Mouse (Mus musculus): Measurements from ENCODE around the gene Spcs2. TPM values are rescaled to one million over a fixed set of nuclear protein-coding genes. Genes with fewer than 3 reads are reported as not detected.
A peak's percentile ranks its signal among the peaks of the same experiment; 100 is the strongest.

The Spcs2 gene
- polyA plus RNA-seq, 1 experiment from 2014 or later: 318 TPM

DNA sequence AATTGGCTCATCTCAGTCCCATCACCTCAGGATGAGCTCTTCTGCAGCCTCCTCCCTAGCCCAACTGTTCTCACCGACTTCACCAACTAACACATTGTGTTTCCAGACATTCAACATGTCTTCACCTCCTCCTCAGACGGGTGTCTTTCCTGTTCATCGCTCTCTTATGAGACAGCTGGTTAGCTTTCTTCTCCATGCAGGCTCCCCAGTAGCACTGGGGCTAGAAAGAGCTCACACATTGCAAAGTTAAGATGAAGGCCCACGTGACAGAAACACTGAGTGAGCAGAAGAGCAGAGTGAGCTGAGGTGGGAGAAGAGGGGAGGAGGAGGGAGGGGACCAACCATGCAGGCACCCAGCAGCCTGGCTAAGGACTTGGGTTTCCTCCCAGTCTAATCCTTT is 38.9 kb upstream of the Spcs2 start:
- ATAC-seq: no peak

DNA sequence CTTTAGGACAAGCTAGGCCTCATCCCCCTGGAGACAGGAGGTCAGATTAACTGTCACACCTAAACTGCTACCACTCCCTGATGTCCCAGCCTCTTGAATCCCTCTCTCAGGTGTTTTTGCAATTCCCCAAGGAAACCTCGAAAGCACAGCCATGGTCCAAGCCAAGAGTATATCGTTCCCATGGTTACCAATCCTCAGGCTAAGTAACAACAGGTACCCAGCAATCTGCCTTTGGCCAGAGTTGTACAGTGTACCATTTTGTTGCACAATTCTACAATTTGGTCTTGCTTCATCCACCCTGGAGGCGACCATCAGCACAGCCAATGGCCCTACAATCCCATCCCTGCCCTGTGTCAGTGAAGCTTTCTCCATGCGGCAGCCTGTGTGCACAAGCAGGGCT is 33.6 kb upstream of the Spcs2 start:
- TF ChIP-seq CTCF (IDR thresholded peaks at IDR 0.05): no peak
- TF ChIP-seq EP300 (IDR thresholded peaks at IDR 0.05): no peak
- WGBS: 79% methylated on average over 4 of the region's 4 CpGs
- Histone ChIP-seq H3K27ac (ENCODE audit: low read length) (no peak overlapping the region), H3K9me3 (ENCODE audit: low read length) (no peaks in the 10 kb centered on the region), H3K36me3 (ENCODE audit: insufficient read depth, low read length) (no peaks in the 10 kb centered on the region), H3K9ac (replicated peaks; ENCODE audit: low read depth) (no peak overlapping the region), H3K4me2 (replicated peaks; ENCODE audit: low read depth, low read length) (no peak overlapping the region), H3K4me3 (ENCODE audit: low read depth, low read length) (no peak overlapping the region), H3K27me3 (replicated peaks; ENCODE audit: insufficient read depth, low read length) (no peaks in the 10 kb centered on the region), H3K4me1 (ENCODE audit: insufficient read depth, low read depth, low read length) (no peaks in the 10 kb centered on the region)
- DNase-seq (ENCODE audit: low spot score): no peak
- ATAC-seq: no peak

More for the DNA sequence above, 38.9 kb upstream of the Spcs2 start:
- Histone ChIP-seq H3K9me3 (ENCODE audit: low read length) (no peaks in the 10 kb centered on the region), H3K4me3 (ENCODE audit: low read depth, low read length) (no peak overlapping the region), H3K27ac (ENCODE audit: low read length) (no peak overlapping the region), H3K4me2 (replicated peaks; ENCODE audit: low read depth, low read length) (no peak overlapping the region), H3K9ac (replicated peaks; ENCODE audit: low read depth) (no peak overlapping the region), H3K36me3 (ENCODE audit: insufficient read depth, low read length) (no peaks in the 10 kb centered on the region), H3K4me1 (ENCODE audit: insufficient read depth, low read depth, low read length) (no peaks in the 10 kb centered on the region), H3K27me3 (replicated peaks; ENCODE audit: insufficient read depth, low read length) (no peaks in the 10 kb centered on the region)
- 56% methylated on average over 4 of the region's 4 CpGs for WGBS
- DNase-seq (ENCODE audit: low spot score): no peak
- no peak for TF ChIP-seq EP300 (IDR thresholded peaks at IDR 0.05)

DNA sequence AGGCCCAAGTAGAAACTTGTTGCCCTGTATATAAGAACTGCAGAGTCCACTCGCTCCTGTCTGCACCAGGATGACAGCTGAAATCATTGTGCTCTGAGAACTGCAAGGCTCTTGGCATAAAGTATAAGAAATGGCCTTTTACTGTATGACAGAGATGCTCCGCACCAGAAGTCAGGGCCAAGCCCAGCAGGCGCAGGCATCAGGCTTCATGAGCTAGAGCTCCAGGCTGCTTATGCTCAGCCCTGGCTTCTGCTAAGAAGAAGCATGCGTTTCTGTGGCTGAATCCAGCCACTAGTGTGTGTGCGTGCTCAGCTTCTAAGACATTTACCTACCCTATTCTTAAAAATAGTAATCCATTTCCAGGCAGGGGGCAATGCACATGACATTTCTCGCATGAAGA is 31.2 kb upstream of the Spcs2 start:
- no peak for ATAC-seq
- H3K4me1 ChIP-seq (ENCODE audit: insufficient read depth, low read depth, low read length): no peaks in the 10 kb centered on the region
- 81% methylated on average over 6 of the region's 6 CpGs for WGBS

DNA sequence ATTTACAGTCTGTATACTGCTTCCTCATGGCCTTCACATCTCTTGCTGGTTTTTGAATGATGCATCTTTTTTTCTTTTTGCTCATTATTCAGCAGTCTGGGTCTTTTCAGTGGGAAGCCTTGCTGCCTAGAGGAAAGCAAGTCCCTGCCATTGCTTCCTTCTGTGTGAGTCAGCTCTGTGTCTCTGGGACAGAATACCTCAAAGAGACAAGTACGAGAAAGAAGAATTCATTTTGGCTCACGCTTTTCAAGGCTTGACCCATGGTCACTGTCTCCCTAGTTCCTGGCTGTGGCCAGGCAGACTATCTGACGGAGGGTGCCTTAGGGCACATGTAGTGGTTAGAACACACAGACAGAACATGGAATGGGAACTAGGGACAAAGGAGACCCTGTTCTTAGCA is 30.7 kb upstream of the Spcs2 start:
- no peaks in the 10 kb centered on the region for H3K36me3 ChIP-seq (ENCODE audit: insufficient read depth, low read length)
- WGBS: 79% methylated on average over 3 of the region's 3 CpGs
- TF ChIP-seq EP300 (IDR thresholded peaks at IDR 0.05) (no peak), CTCF (IDR thresholded peaks at IDR 0.05) (no peak)
- no peaks in the 10 kb centered on the region for H3K4me1 ChIP-seq (ENCODE audit: insufficient read depth, low read depth, low read length)
- DNase-seq (ENCODE audit: low spot score): no peak
- ATAC-seq: no peak
- no peaks in the 10 kb centered on the region for H3K27me3 ChIP-seq (replicated peaks; ENCODE audit: insufficient read depth, low read length)
- H3K9me3 ChIP-seq (ENCODE audit: low read length): no peaks in the 10 kb centered on the region
- H3K9ac ChIP-seq (replicated peaks; ENCODE audit: low read depth): no peak overlapping the region
- H3K4me2 ChIP-seq (replicated peaks; ENCODE audit: low read depth, low read length): no peak overlapping the region
- H3K27ac ChIP-seq (ENCODE audit: low read length): no peak overlapping the region
- no peak overlapping the region for H3K4me3 ChIP-seq (ENCODE audit: low read depth, low read length)

More for the DNA sequence above, 31.2 kb upstream of the Spcs2 start:
- H3K4me2 ChIP-seq (replicated peaks; ENCODE audit: low read depth, low read length): no peak overlapping the region
- H3K4me3 ChIP-seq (ENCODE audit: low read depth, low read length): no peak overlapping the region
- TF ChIP-seq EP300 (IDR thresholded peaks at IDR 0.05) (no peak), CTCF (IDR thresholded peaks at IDR 0.05) (no peak)
- no peaks in the 10 kb centered on the region for H3K36me3 ChIP-seq (ENCODE audit: insufficient read depth, low read length)
- H3K27me3 ChIP-seq (replicated peaks; ENCODE audit: insufficient read depth, low read length): no peaks in the 10 kb centered on the region
- DNase-seq (ENCODE audit: low spot score): no peak
- H3K9ac ChIP-seq (replicated peaks; ENCODE audit: low read depth): no peak overlapping the region
- H3K9me3 ChIP-seq (ENCODE audit: low read length): no peaks in the 10 kb centered on the region
- no peak overlapping the region for H3K27ac ChIP-seq (ENCODE audit: low read length)

DNA sequence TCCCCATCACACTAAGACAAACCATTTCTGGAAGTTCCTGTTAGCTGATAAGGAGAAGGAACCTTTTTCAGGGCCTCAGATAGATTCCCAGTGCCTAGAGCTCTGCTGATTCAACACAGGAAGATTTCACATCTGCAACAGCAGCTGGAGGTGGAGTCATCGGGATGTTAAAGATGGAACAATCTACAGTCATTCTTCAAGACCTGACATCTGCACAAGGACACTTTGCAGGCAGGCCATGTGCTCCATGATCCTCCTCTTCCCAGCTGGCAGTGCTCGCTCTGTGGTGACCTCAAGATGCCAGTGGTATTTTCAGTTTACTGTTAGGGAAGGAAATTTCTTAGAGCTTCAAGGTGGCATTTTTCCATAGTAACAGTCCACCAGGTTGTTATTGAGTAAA is 29.1 kb upstream of the Spcs2 start:
- H3K4me3 ChIP-seq (ENCODE audit: low read depth, low read length): no peak overlapping the region
- no peaks in the 10 kb centered on the region for H3K9me3 ChIP-seq (ENCODE audit: low read length)
- H3K27me3 ChIP-seq (replicated peaks; ENCODE audit: insufficient read depth, low read length): no peaks in the 10 kb centered on the region
- H3K4me2 ChIP-seq (replicated peaks; ENCODE audit: low read depth, low read length): no peak overlapping the region
- DNase-seq (ENCODE audit: low spot score) (no peak), ATAC-seq (no peak)
- no peaks in the 10 kb centered on the region for H3K4me1 ChIP-seq (ENCODE audit: insufficient read depth, low read depth, low read length)
- no peak overlapping the region for H3K27ac ChIP-seq (ENCODE audit: low read length)
- WGBS: 64% methylated on average over 2 of the region's 2 CpGs
- no peak overlapping the region for H3K9ac ChIP-seq (replicated peaks; ENCODE audit: low read depth)
- H3K36me3 ChIP-seq (ENCODE audit: insufficient read depth, low read length): no peaks in the 10 kb centered on the region
- no peak for TF ChIP-seq CTCF (IDR thresholded peaks at IDR 0.05)
- no peak for TF ChIP-seq EP300 (IDR thresholded peaks at IDR 0.05)

DNA sequence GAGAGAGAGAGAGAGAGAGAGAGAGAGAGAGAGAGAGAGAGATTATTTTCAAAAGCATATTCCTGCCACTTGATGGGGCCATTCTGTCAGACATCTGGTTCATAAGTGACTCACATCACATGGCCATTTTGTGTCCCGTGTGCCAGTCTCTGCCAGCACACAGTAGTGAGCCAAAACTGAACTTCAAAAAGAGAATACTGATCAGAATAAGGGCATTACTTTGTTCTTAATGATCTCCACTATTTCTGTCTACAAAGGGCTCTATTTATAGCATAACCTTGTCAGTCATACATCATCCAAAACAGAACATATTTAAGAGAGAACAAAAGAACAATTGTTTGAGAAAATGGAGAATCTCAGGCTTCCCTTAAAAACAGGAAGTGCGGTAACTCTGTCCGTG is 28.2 kb upstream of the Spcs2 start:
- WGBS: 42% methylated on average over 3 of the region's 3 CpGs
- Histone ChIP-seq H3K36me3 (ENCODE audit: insufficient read depth, low read length) (no peaks in the 10 kb centered on the region), H3K27me3 (replicated peaks; ENCODE audit: insufficient read depth, low read length) (no peaks in the 10 kb centered on the region), H3K4me3 (ENCODE audit: low read depth, low read length) (no peak overlapping the region), H3K4me1 (ENCODE audit: insufficient read depth, low read depth, low read length) (no peaks in the 10 kb centered on the region), H3K4me2 (replicated peaks; ENCODE audit: low read depth, low read length) (no peak overlapping the region), H3K9ac (replicated peaks; ENCODE audit: low read depth) (no peak overlapping the region), H3K27ac (ENCODE audit: low read length) (no peak overlapping the region), H3K9me3 (ENCODE audit: low read length) (no peaks in the 10 kb centered on the region)
- ATAC-seq (peak; percentile 6; the same call in 1 of the 2 replicates), DNase-seq (ENCODE audit: low spot score) (peak; percentile 25)
- no peak for TF ChIP-seq CTCF (IDR thresholded peaks at IDR 0.05)
- no peak for TF ChIP-seq EP300 (IDR thresholded peaks at IDR 0.05)

DNA sequence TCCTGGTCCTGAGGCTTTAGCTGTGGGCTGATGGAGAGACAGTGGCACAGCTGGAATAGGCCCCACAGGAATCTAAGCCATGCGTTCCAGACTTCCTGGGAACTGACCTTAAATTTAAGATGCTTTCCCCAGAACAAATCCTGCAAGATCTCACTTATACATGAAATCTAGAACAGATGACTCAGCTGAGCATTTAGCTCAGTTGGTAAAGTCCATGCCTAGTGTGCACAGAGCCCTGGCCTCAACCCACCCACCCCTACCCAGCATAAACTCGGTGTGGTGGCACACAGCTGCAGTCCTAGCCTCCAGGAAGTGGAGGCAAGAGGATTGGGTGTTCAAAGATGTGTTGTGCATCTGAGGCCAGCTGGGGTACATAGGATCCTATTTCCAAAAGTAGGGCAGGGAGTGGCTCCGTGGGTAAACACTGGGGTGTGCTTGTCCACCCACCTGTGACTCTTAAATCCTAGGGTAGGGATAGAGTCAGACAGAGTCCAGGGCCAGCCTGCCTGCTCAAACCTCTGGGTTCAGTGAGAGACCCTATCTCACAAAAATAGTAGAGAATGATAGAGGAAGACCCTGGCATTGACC is 27.0 kb upstream of the Spcs2 start:
- no peak for DNase-seq (ENCODE audit: low spot score)
- WGBS: 55% methylated on average over 3 of the region's 3 CpGs

More for the DNA sequence above, 27.0 kb upstream of the Spcs2 start:
- no peak for ATAC-seq
- Histone ChIP-seq H3K4me3 (ENCODE audit: low read depth, low read length) (no peak overlapping the region), H3K27me3 (replicated peaks; ENCODE audit: insufficient read depth, low read length) (no peaks in the 10 kb centered on the region), H3K4me1 (ENCODE audit: insufficient read depth, low read depth, low read length) (no peaks in the 10 kb centered on the region), H3K9ac (replicated peaks; ENCODE audit: low read depth) (no peak overlapping the region), H3K36me3 (ENCODE audit: insufficient read depth, low read length) (no peaks in the 10 kb centered on the region), H3K27ac (ENCODE audit: low read length) (no peak overlapping the region), H3K4me2 (replicated peaks; ENCODE audit: low read depth, low read length) (no peak overlapping the region), H3K9me3 (ENCODE audit: low read length) (no peaks in the 10 kb centered on the region)
- TF ChIP-seq EP300 (IDR thresholded peaks at IDR 0.05): no peak
- TF ChIP-seq CTCF (IDR thresholded peaks at IDR 0.05): no peak
